Mouse (Mus musculus) MEL-GATA-1-ER (cell line): ENCODE measurements around the gene Zfp784.

ENCODE experiments used
- DNase-seq: peaks from one replicate; pipeline ENCODE4 v3.0.0-alpha.2; 2012; ENCODE audit warnings: low read depth; ENCODE audit errors: extremely low read depth

The Zfp784 gene

GRCm38 (mm10) chr7:5058631-5059030 is 20.4 kb upstream of the Zfp784 start:
- DNase-seq: no peak

- no peak for DNase-seq
Measured at GRCm38 (mm10) chr7:5057804-5058203, 19.6 kb upstream of the Zfp784 start.

GRCm38 (mm10) chr7:5057381-5057780 is 19.1 kb upstream of the Zfp784 start:
- DNase-seq: no peak

GRCm38 (mm10) chr7:5056651-5057263 is 18.5 kb upstream of the Zfp784 start:
- no peak for DNase-seq

- no peak for DNase-seq
Measured at GRCm38 (mm10) chr7:5053456-5054179, 15.4 kb upstream of the Zfp784 start.

- no peak for DNase-seq
Measured at GRCm38 (mm10) chr7:5052931-5053343, 14.7 kb upstream of the Zfp784 start.

GRCm38 (mm10) chr7:5052438-5052837 is 14.2 kb upstream of the Zfp784 start:
- no peak for DNase-seq

GRCm38 (mm10) chr7:5051193-5052192 is 13.2 kb upstream of the Zfp784 start, which contains the start of gene Zfp580:
Gene Zfp580, plus strand, starts transcription at chr7:5051538.
- no peak for DNase-seq

GRCm38 (mm10) chr7:5047313-5047712 is 9.1 kb upstream of the Zfp784 start:
- no peak for DNase-seq

- DNase-seq: no peak
Measured at GRCm38 (mm10) chr7:5046112-5046511, 7.9 kb upstream of the Zfp784 start.

GRCm38 (mm10) chr7:5044981-5045380 is 6.7 kb upstream of the Zfp784 start:
- DNase-seq: no peak

GRCm38 (mm10) chr7:5038940-5039339 is 694 bp upstream of the Zfp784 start:
- no peak for DNase-seq

GRCm38 (mm10) chr7:5037467-5037866 is 779 bp downstream of the Zfp784 start:
- no peak for DNase-seq

GRCm38 (mm10) chr7:5037026-5037425 is 1.2 kb downstream of the Zfp784 start:
- no peak for DNase-seq

GRCm38 (mm10) chr7:5036136-5036535 is 2.1 kb downstream of the Zfp784 start:
- DNase-seq: no peak

- no peak for DNase-seq
Measured at GRCm38 (mm10) chr7:5035628-5036027, 2.6 kb downstream of the Zfp784 start.

GRCm38 (mm10) chr7:5033818-5034217 is 4.4 kb downstream of the Zfp784 start, which contains the start of gene 4632433K11Rik:
Gene 4632433K11Rik, plus strand, starts transcription at chr7:5034118.
- DNase-seq: no peak

GRCm38 (mm10) chr7:5031496-5031895 is 6.8 kb downstream of the Zfp784 start:
- DNase-seq: no peak

- DNase-seq: no peak
Measured at GRCm38 (mm10) chr7:5030554-5031275, 7.5 kb downstream of the Zfp784 start.

GRCm38 (mm10) chr7:5029946-5030345 is 8.3 kb downstream of the Zfp784 start:
- no peak for DNase-seq

- no peak for DNase-seq
Measured at GRCm38 (mm10) chr7:5029543-5029942, 8.7 kb downstream of the Zfp784 start.
